Mouse (Mus musculus): ENCODE results near the gene Cd101. TPM values are rescaled to one million over a fixed set of nuclear protein-coding genes. Genes with fewer than 3 reads are reported as not detected.

Gene Cd101
- 0.11 and 0.13 TPM in 2 replicates for total RNA-seq (2012; rRNA removed)

- H3K9ac ChIP-seq (ENCODE audit: insufficient read depth, low read depth, low read length, poor library complexity, severe bottlenecking), result no peak within 1 kb of the TSS
- DNase-seq (ENCODE audit: low read depth, low spot score), result no peak
- H3K4me3 ChIP-seq (ENCODE audit: insufficient read depth in 1 of 2, low read depth in 1 of 2, low read length in 2 of 2, poor library complexity in 1 of 2, severe bottlenecking in 1 of 2), result no peak within 1 kb of the TSS
- TF ChIP-seq HCFC1 (IDR thresholded peaks at IDR 0.05; ENCODE audit: borderline replicate concordance, insufficient read depth, low read length), result no peak
- TF ChIP-seq ZC3H11A (IDR thresholded peaks at IDR 0.05; ENCODE audit: borderline replicate concordance, low read depth, low read length), result no peak
- no peak for TF ChIP-seq ZNF384 (IDR thresholded peaks at IDR 0.05; ENCODE audit: low read depth, low read length)
- TF ChIP-seq CHD2 (IDR thresholded peaks at IDR 0.05; ENCODE audit: low read depth, low read length), result no peak
- TF ChIP-seq MAFK (IDR thresholded peaks at IDR 0.05; ENCODE audit: insufficient read depth, low read depth, low read length), result no peak
- no peaks in the 10 kb centered on the region for H3K9me3 ChIP-seq (ENCODE audit: control insufficient read depth, insufficient read depth, low read depth, low read length)
- peaks cover 5 to 10% of the 10 kb centered on the region in 2 experiments; a peak in 3 of 4 replicates for H3K4me1 ChIP-seq (ENCODE audit: control insufficient read depth in 2 of 2, insufficient read depth in 2 of 2, low read length in 2 of 2, poor library complexity in 1 of 2)
- H3K27ac ChIP-seq (ENCODE audit: insufficient read depth, low read depth, low read length, poor library complexity, severe bottlenecking), result no peak within 1 kb of the TSS
- no peaks in the 10 kb centered on the region for H3K36me3 ChIP-seq (ENCODE audit: control insufficient read depth, insufficient read depth, low read length, poor library complexity, severe bottlenecking)
- in situ Hi-C loops (cut with MboI; ENCODE audit: low sequenced_read_pairs in 2 of 2, unreplicated experiment in 2 of 2), result no loop called here
Observed at GRCm38 (mm10) chr3:101029339-101029738, at the start of gene Cd101. Gene Cd101 (minus strand): TSS chr3:101029556.

GRCm38 (mm10) chr3:101078344-101078743 lies 49.0 kb upstream of the Cd101 start:
- no peak for DNase-seq (ENCODE audit: low read depth, low spot score)
- Histone ChIP-seq H3K27ac (ENCODE audit: insufficient read depth, low read depth, low read length, poor library complexity, severe bottlenecking) (no peak overlapping the region), H3K9me3 (ENCODE audit: control insufficient read depth, insufficient read depth, low read depth, low read length) (no peaks in the 10 kb centered on the region), H3K4me3 (ENCODE audit: insufficient read depth in 1 of 2, low read depth in 1 of 2, low read length in 2 of 2, poor library complexity in 1 of 2, severe bottlenecking in 1 of 2) (no peak overlapping the region), H3K36me3 (ENCODE audit: control insufficient read depth, insufficient read depth, low read length, poor library complexity, severe bottlenecking) (peaks cover 33% of the 10 kb centered on the region), H3K9ac (ENCODE audit: insufficient read depth, low read depth, low read length, poor library complexity, severe bottlenecking) (no peak overlapping the region), H3K4me1 (ENCODE audit: control insufficient read depth in 2 of 2, insufficient read depth in 2 of 2, low read length in 2 of 2, poor library complexity in 1 of 2) (peaks cover 2 to 4% of the 10 kb centered on the region in 2 experiments; a peak in 2 of 4 replicates)
- in situ Hi-C loops (cut with MboI; ENCODE audit: low sequenced_read_pairs in 2 of 2, unreplicated experiment in 2 of 2), result no loop called here
- no peak for TF ChIP-seq MAFK (IDR thresholded peaks at IDR 0.05; ENCODE audit: insufficient read depth, low read depth, low read length)
- no peak for TF ChIP-seq ZNF384 (IDR thresholded peaks at IDR 0.05; ENCODE audit: low read depth, low read length)
- no peak for TF ChIP-seq HCFC1 (IDR thresholded peaks at IDR 0.05; ENCODE audit: borderline replicate concordance, insufficient read depth, low read length)
- no peak for TF ChIP-seq ZC3H11A (IDR thresholded peaks at IDR 0.05; ENCODE audit: borderline replicate concordance, low read depth, low read length)
- TF ChIP-seq CHD2 (IDR thresholded peaks at IDR 0.05; ENCODE audit: low read depth, low read length), result no peak

GRCm38 (mm10) chr3:101077710-101078100 lies 48.3 kb upstream of the Cd101 start:
- in situ Hi-C loops (cut with MboI; ENCODE audit: low sequenced_read_pairs in 2 of 2, unreplicated experiment in 2 of 2), result no loop called here
- no peak overlapping the region for H3K4me3 ChIP-seq (ENCODE audit: insufficient read depth in 1 of 2, low read depth in 1 of 2, low read length in 2 of 2, poor library complexity in 1 of 2, severe bottlenecking in 1 of 2)
- H3K36me3 ChIP-seq (ENCODE audit: control insufficient read depth, insufficient read depth, low read length, poor library complexity, severe bottlenecking), result peaks cover 37% of the 10 kb centered on the region

GRCm38 (mm10) chr3:101076966-101077709 lies 47.8 kb upstream of the Cd101 start:
- Histone ChIP-seq H3K4me1 (ENCODE audit: control insufficient read depth in 2 of 2, insufficient read depth in 2 of 2, low read length in 2 of 2, poor library complexity in 1 of 2) (peaks cover 7 to 12% of the 10 kb centered on the region in 2 experiments), H3K27ac (ENCODE audit: insufficient read depth, low read depth, low read length, poor library complexity, severe bottlenecking) (no peak overlapping the region), H3K9me3 (ENCODE audit: control insufficient read depth, insufficient read depth, low read depth, low read length) (no peaks in the 10 kb centered on the region), H3K4me3 (ENCODE audit: insufficient read depth in 1 of 2, low read depth in 1 of 2, low read length in 2 of 2, poor library complexity in 1 of 2, severe bottlenecking in 1 of 2) (no peak overlapping the region), H3K36me3 (ENCODE audit: control insufficient read depth, insufficient read depth, low read length, poor library complexity, severe bottlenecking) (peaks cover 41% of the 10 kb centered on the region), H3K9ac (ENCODE audit: insufficient read depth, low read depth, low read length, poor library complexity, severe bottlenecking) (no peak overlapping the region)
- DNase-seq (ENCODE audit: low read depth, low spot score), result no peak
- in situ Hi-C loops (cut with MboI; ENCODE audit: low sequenced_read_pairs in 2 of 2, unreplicated experiment in 2 of 2), result no loop called here
- no peak for TF ChIP-seq ZNF384 (IDR thresholded peaks at IDR 0.05; ENCODE audit: low read depth, low read length)
- no peak for TF ChIP-seq ZC3H11A (IDR thresholded peaks at IDR 0.05; ENCODE audit: borderline replicate concordance, low read depth, low read length)
- no peak for TF ChIP-seq HCFC1 (IDR thresholded peaks at IDR 0.05; ENCODE audit: borderline replicate concordance, insufficient read depth, low read length)
- no peak for TF ChIP-seq CHD2 (IDR thresholded peaks at IDR 0.05; ENCODE audit: low read depth, low read length)
- no peak for TF ChIP-seq MAFK (IDR thresholded peaks at IDR 0.05; ENCODE audit: insufficient read depth, low read depth, low read length)

More at GRCm38 (mm10) chr3:101077710-101078100, 48.3 kb upstream of the Cd101 start:
- TF ChIP-seq ZC3H11A (IDR thresholded peaks at IDR 0.05; ENCODE audit: borderline replicate concordance, low read depth, low read length) (no peak), HCFC1 (IDR thresholded peaks at IDR 0.05; ENCODE audit: borderline replicate concordance, insufficient read depth, low read length) (no peak), CHD2 (IDR thresholded peaks at IDR 0.05; ENCODE audit: low read depth, low read length) (no peak), ZNF384 (IDR thresholded peaks at IDR 0.05; ENCODE audit: low read depth, low read length) (no peak), MAFK (IDR thresholded peaks at IDR 0.05; ENCODE audit: insufficient read depth, low read depth, low read length) (no peak)
- Histone ChIP-seq H3K9me3 (ENCODE audit: control insufficient read depth, insufficient read depth, low read depth, low read length) (no peaks in the 10 kb centered on the region), H3K9ac (ENCODE audit: insufficient read depth, low read depth, low read length, poor library complexity, severe bottlenecking) (no peak overlapping the region), H3K27ac (ENCODE audit: insufficient read depth, low read depth, low read length, poor library complexity, severe bottlenecking) (no peak overlapping the region), H3K4me1 (ENCODE audit: control insufficient read depth in 2 of 2, insufficient read depth in 2 of 2, low read length in 2 of 2, poor library complexity in 1 of 2) (peaks cover 6 to 7% of the 10 kb centered on the region in 2 experiments; a peak in 3 of 4 replicates)
- no peak for DNase-seq (ENCODE audit: low read depth, low spot score)

All from ES-E14 (cell line).